Mouse (Mus musculus) forebrain, postnatal 0 days (tissue): ENCODE results near the gene Nfyb. TPM values are rescaled to one million over a fixed set of nuclear protein-coding genes. Genes with fewer than 3 reads are reported as not detected.

Experiments
- ATAC-seq: fragments of 200-750 bp; cut with Nextera tagmentation; 2 replicates; pipeline ENCODE4 v1.8.0; 2017; ENCODE audit warnings: mild to moderate bottlenecking, moderate library complexity
- DNase-seq: peaks from one replicate; pipeline ENCODE4 v3.0.0-alpha.2; 2015
- H3K27ac ChIP-seq: fragments of 300-500 bp; sonication (generic); 2 replicates; pipeline ENCODE4 v1.5.1; 2014; ENCODE audit warnings: low read depth, mild to moderate bottlenecking, antibody characterized with exemption, low read length, moderate library complexity, mixed read lengths
- H3K27me3 ChIP-seq: fragments of 300-500 bp; sonication (generic); 2 replicates; pipeline ENCODE4 v1.6.1; 2014; ENCODE audit warnings: mild to moderate bottlenecking, low read length, mixed read lengths; ENCODE audit not compliant: insufficient read depth
- H3K36me3 ChIP-seq: fragments of 300-500 bp; sonication (generic); 2 replicates; pipeline ENCODE4 v1.6.1; 2014; ENCODE audit warnings: mild to moderate bottlenecking, moderate library complexity; ENCODE audit not compliant: insufficient read depth
- H3K4me1 ChIP-seq: fragments of 300-500 bp; sonication (generic); 2 replicates; pipeline ENCODE4 v1.6.1; 2014; ENCODE audit warnings: antibody characterized with exemption; ENCODE audit not compliant: insufficient read depth
- H3K4me2 ChIP-seq: fragments of 300-500 bp; sonication (generic); 2 replicates; pipeline ENCODE4 v1.6.1; 2014; ENCODE audit warnings: low read depth, mild to moderate bottlenecking, moderate library complexity
- H3K4me3 ChIP-seq: fragments of 300-500 bp; sonication (generic); 2 replicates; pipeline ENCODE4 v1.5.1; 2014; ENCODE audit warnings: low read depth, low read length, mixed read lengths
- H3K9ac ChIP-seq: fragments of 300-500 bp; sonication (generic); 2 replicates; pipeline ENCODE4 v1.6.1; 2014; ENCODE audit warnings: mild to moderate bottlenecking
- H3K9me3 ChIP-seq: fragments of 300-500 bp; sonication (generic); 2 replicates; pipeline ENCODE4 v1.6.1; 2016; ENCODE audit warnings: low read length
- CTCF ChIP-seq: sonication (generic); IDR thresholded peaks from 2 replicates; pipeline ENCODE4 v1.5.1; 2016; ENCODE audit warnings: antibody characterized with exemption, control low read depth, low read depth
- WGBS: fragments of 180-500 bp; shearing (Covaris S2); extraction: QIAGEN DNeasy Blood & Tissue Kit; methylation state at CpG from one replicate; pipeline ENCODE4 v1.1.7; 2014; 5-methylcytosine and 5-hydroxymethylcytosine counted together
- polyA plus RNA-seq: library from polyadenylated mRNA; unstranded; fragments of >200 nt; fragmentation: Nextera tagmentation; extraction: Ambion mirVana; gene quantifications from 2 replicates; pipeline ENCODE4 v1.2.1, GENCODE M21; 2015
- total RNA-seq: library from RNA; depleted of rRNA; stranded (reverse); fragments of >200 nt; gene quantifications from 2 replicates; pipeline ENCODE4 v1.2.3, GENCODE M21; 2014

Nfyb gene
- total and polyA plus RNA-seq, 2 experiments from 2014 or later: 32.4 to 78.1 TPM

GRCm38 (mm10) chr10:82780322-82780721, 16.4 kb upstream of the Nfyb start:
- no peaks in the 10 kb centered on the region for H3K36me3 ChIP-seq
- H3K4me2 ChIP-seq: no peak overlapping the region
- no peaks in the 10 kb centered on the region for H3K4me1 ChIP-seq
- ATAC-seq (no peak), DNase-seq (no peak)
- no peak overlapping the region for H3K9ac ChIP-seq
- H3K27ac ChIP-seq: no peak overlapping the region
- no peaks in the 10 kb centered on the region for H3K27me3 ChIP-seq
- 99% methylated on average over 3 of the region's 3 CpGs for WGBS
- H3K4me3 ChIP-seq: no peak overlapping the region
- H3K9me3 ChIP-seq: no peaks in the 10 kb centered on the region
- TF ChIP-seq CTCF: no peak

GRCm38 (mm10) chr10:82779831-82780230, 15.9 kb upstream of the Nfyb start:
- no peaks in the 10 kb centered on the region for H3K9me3 ChIP-seq
- H3K4me3 ChIP-seq: no peak overlapping the region
- ATAC-seq (no peak), DNase-seq (no peak)
- no peak overlapping the region for H3K9ac ChIP-seq
- H3K4me1 ChIP-seq: no peaks in the 10 kb centered on the region
- no peak for TF ChIP-seq CTCF
- no peaks in the 10 kb centered on the region for H3K27me3 ChIP-seq
- WGBS: 98% methylated on average over 14 of the region's 14 CpGs
- H3K36me3 ChIP-seq: no peaks in the 10 kb centered on the region
- no peak overlapping the region for H3K27ac ChIP-seq
- H3K4me2 ChIP-seq: no peak overlapping the region

GRCm38 (mm10) chr10:82778791-82779549, 15.0 kb upstream of the Nfyb start:
- ATAC-seq (no peak), DNase-seq (no peak)
- Histone ChIP-seq H3K9me3 (no peaks in the 10 kb centered on the region), H3K27me3 (no peaks in the 10 kb centered on the region), H3K4me3 (no peak overlapping the region), H3K27ac (no peak overlapping the region), H3K4me2 (no peak overlapping the region), H3K36me3 (no peaks in the 10 kb centered on the region), H3K4me1 (no peaks in the 10 kb centered on the region), H3K9ac (no peak overlapping the region)
- TF ChIP-seq CTCF: no peak
- 86% methylated on average over 8 of the region's 8 CpGs for WGBS

GRCm38 (mm10) chr10:82777886-82778285, 13.9 kb upstream of the Nfyb start:
- Histone ChIP-seq H3K4me2 (no peak overlapping the region), H3K9ac (no peak overlapping the region), H3K27ac (no peak overlapping the region), H3K27me3 (no peaks in the 10 kb centered on the region), H3K36me3 (no peaks in the 10 kb centered on the region), H3K9me3 (no peaks in the 10 kb centered on the region), H3K4me1 (no peaks in the 10 kb centered on the region), H3K4me3 (no peak overlapping the region)
- WGBS: 38% methylated on average over 13 of the region's 13 CpGs
- DNase-seq (no peak), ATAC-seq (no peak)
- TF ChIP-seq CTCF: no peak

- Histone ChIP-seq H3K4me3 (no peak overlapping the region), H3K4me2 (no peak overlapping the region), H3K9me3 (no peaks in the 10 kb centered on the region), H3K36me3 (no peaks in the 10 kb centered on the region), H3K4me1 (no peaks in the 10 kb centered on the region), H3K27ac (no peak overlapping the region), H3K9ac (no peak overlapping the region), H3K27me3 (no peaks in the 10 kb centered on the region)
- DNase-seq (no peak), ATAC-seq (no peak)
- 33% methylated on average over 2 of the region's 2 CpGs for WGBS
- no peak for TF ChIP-seq CTCF
These were observed 13.1 kb upstream of the Nfyb start for GRCm38 (mm10) chr10:82777075-82777474.

GRCm38 (mm10) chr10:82774841-82775240, 10.9 kb upstream of the Nfyb start:
- DNase-seq (no peak), ATAC-seq (no peak)
- Histone ChIP-seq H3K4me1 (no peaks in the 10 kb centered on the region), H3K27ac (no peak overlapping the region), H3K4me2 (no peak overlapping the region), H3K4me3 (no peak overlapping the region), H3K27me3 (no peaks in the 10 kb centered on the region), H3K36me3 (no peaks in the 10 kb centered on the region), H3K9ac (no peak overlapping the region), H3K9me3 (no peaks in the 10 kb centered on the region)
- TF ChIP-seq CTCF: no peak
- 89% methylated on average over 5 of the region's 5 CpGs for WGBS

- H3K4me2 ChIP-seq: no peak overlapping the region
- ATAC-seq: no peak
- no peak overlapping the region for H3K4me3 ChIP-seq
- H3K9ac ChIP-seq: no peak overlapping the region
- H3K27me3 ChIP-seq: no peaks in the 10 kb centered on the region
- DNase-seq: no peak
- H3K9me3 ChIP-seq: no peaks in the 10 kb centered on the region
- no peaks in the 10 kb centered on the region for H3K36me3 ChIP-seq
- no peak for TF ChIP-seq CTCF
- 76% methylated on average over 9 of the region's 9 CpGs for WGBS
- no peak overlapping the region for H3K27ac ChIP-seq
- H3K4me1 ChIP-seq: no peaks in the 10 kb centered on the region
These were observed 7.7 kb upstream of the Nfyb start for GRCm38 (mm10) chr10:82771595-82772170.
